Mouse (Mus musculus) hindbrain, embryonic 15.5 days (tissue): ENCODE data around the gene Mms19. TPM values are rescaled to one million over a fixed set of nuclear protein-coding genes. Genes with fewer than 3 reads are reported as not detected.

Source experiments
- ATAC-seq: fragments of 200-750 bp; cut with Nextera tagmentation; 2 replicates; pipeline ENCODE4 v1.8.0; 2017; ENCODE audit warnings: low read depth, moderate number of reproducible peaks, moderate TSS enrichment; ENCODE audit not compliant: low FRiP score
- H3K27ac ChIP-seq: fragments of 300-500 bp; sonication (generic); replicated peaks from 2 replicates; pipeline ENCODE4 v1.5.1; 2015; ENCODE audit warnings: mild to moderate bottlenecking, inconsistent platforms
- H3K27me3 ChIP-seq: fragments of 300-500 bp; sonication (generic); 2 replicates; pipeline ENCODE4 v1.6.1; 2015; ENCODE audit warnings: control low read depth, inconsistent platforms
- H3K36me3 ChIP-seq: fragments of 300-500 bp; sonication (generic); 2 replicates; pipeline ENCODE4 v1.6.1; 2015; ENCODE audit warnings: control low read depth, inconsistent platforms
- H3K4me1 ChIP-seq: fragments of 300-500 bp; sonication (generic); replicated peaks from 2 replicates; pipeline ENCODE4 v1.6.1; 2015; ENCODE audit warnings: control low read depth, inconsistent platforms
- H3K4me2 ChIP-seq: fragments of 300-500 bp; sonication (generic); 2 replicates; pipeline ENCODE4 v1.6.1; 2015; ENCODE audit warnings: moderate library complexity, mild to moderate bottlenecking, inconsistent platforms
- H3K4me3 ChIP-seq: fragments of 300-500 bp; sonication (generic); 2 replicates; pipeline ENCODE4 v1.5.1; 2015; ENCODE audit warnings: mild to moderate bottlenecking, inconsistent platforms
- H3K9ac ChIP-seq: fragments of 300-500 bp; sonication (generic); 2 replicates; pipeline ENCODE4 v1.6.1; 2015; ENCODE audit warnings: inconsistent platforms
- H3K9me3 ChIP-seq: fragments of 300-500 bp; sonication (generic); 2 replicates; pipeline ENCODE4 v1.6.1; 2016; ENCODE audit warnings: control low read depth, inconsistent platforms
- WGBS: fragments of 180-500 bp; shearing (Covaris S2); methylation state at CpG from one replicate; pipeline ENCODE4 v1.1.7; 2015; 5-methylcytosine and 5-hydroxymethylcytosine counted together
- polyA plus RNA-seq: library from polyadenylated mRNA; unstranded; fragments of >200 nt; fragmentation: Nextera tagmentation; extraction: Ambion mirVana; gene quantifications from 2 replicates; pipeline ENCODE4 v1.2.1, GENCODE M21; 2015

The Mms19 gene
- 31.3 and 33.4 TPM in 2 replicates for polyA plus RNA-seq

DNA sequence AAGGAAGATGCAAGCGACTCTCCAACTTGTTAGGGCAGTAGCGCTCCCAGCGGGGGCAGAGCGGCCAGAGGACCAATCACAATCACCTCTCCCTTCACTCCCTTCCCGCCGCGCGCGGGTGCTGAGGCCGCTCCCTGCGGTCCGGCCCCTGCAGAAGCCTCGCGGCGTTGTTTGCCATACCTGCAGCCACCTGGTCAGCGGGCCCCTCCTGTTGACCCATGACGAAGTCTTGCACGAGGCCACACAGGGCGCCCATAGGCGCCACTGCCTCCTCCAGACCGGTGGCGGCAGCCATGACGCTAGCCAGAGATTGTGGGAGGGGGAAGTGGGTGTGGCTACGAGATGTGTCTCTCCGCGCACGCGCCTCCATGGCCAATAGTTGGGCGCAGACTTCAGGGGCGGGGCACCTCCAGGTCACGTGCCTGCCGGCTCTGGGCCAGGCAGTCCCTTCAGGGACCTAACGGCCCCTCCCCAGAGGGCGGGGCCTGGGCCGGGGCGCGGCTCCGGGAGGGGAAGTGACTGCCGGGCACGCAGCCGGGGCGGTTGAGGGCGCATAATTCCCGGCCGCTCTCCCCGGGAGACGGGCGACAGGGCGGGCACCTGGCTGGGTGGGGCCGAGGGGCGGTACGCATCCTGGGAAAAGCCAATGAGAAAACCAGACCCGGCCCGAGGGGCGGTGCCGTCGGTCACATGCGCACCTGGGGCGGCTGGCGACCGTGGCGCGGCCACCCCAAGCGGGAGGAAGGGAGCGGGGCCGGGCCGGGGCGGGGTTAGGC is at the start of gene Mms19:
Mms19 (minus strand) TSS at position 339 of the 776 bp plus-strand sequence.
- WGBS: under 1% methylated on average over 50 of the region's 68 CpGs
- Histone ChIP-seq H3K4me2 (peak within 1 kb of the TSS; percentile 96), H3K4me1 (peaks cover 16% of the 10 kb centered on the region), H3K36me3 (no peaks in the 10 kb centered on the region), H3K9ac (peak within 1 kb of the TSS; percentile 75), H3K27me3 (peaks cover 7% of the 10 kb centered on the region; the same call in 1 of the 2 replicates), H3K9me3 (no peaks in the 10 kb centered on the region), H3K27ac (peak within 1 kb of the TSS; percentile 87), H3K4me3 (peak within 1 kb of the TSS; percentile 82)
- ATAC-seq: peak; percentile 95

DNA sequence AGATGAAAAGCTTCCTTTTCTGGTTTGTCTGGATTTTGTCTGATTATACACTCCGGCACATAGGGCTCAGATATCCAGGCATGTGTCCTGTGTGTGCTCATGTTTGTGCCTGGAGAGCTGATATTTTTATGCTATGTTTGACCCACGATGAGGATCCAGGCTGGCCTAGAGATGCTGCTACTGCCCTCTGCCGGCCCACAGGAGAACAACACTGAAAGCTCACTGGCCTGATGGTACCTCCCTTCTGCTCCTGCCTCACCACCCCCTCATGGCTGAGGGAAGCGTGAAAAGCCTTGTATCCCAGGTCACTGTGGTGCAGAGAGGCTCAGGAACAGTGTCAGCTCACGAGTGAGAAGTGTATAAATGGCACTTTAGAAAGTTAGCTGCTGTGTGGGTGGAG is 45.2 kb upstream of the Mms19 start:
- H3K27ac ChIP-seq: no peak overlapping the region
- peak; percentile 51; the same call in 1 of the 2 replicates for ATAC-seq
- no peaks in the 10 kb centered on the region for H3K27me3 ChIP-seq
- 12% methylated on average over 5 of the region's 5 CpGs for whole genome bisulfite sequencing
- H3K4me3 ChIP-seq: no peak overlapping the region
- H3K4me1 ChIP-seq: no peaks in the 10 kb centered on the region
- no peak overlapping the region for H3K9ac ChIP-seq
- H3K36me3 ChIP-seq: no peaks in the 10 kb centered on the region
- no peak overlapping the region for H3K4me2 ChIP-seq
- no peaks in the 10 kb centered on the region for H3K9me3 ChIP-seq

DNA sequence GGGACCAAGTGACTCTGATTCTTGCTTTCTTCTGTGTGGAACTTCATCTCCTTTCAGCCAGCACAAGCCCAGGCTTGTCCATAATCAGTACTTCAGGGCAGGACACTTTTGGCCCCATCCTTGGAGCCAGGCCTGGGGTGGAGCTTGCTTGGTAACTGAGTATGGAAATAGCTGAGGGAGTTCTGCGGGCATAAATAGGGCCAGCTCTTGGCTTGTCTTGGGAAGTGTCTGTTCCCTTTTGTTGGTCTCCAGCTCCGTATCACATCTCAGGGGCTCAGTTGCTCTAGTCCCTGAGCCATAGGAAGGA is 41.5 kb upstream of the Mms19 start:
- no peak overlapping the region for H3K4me2 ChIP-seq
- H3K9me3 ChIP-seq: no peaks in the 10 kb centered on the region
- ATAC-seq: no peak
- no peak overlapping the region for H3K4me3 ChIP-seq
- H3K27me3 ChIP-seq: no peaks in the 10 kb centered on the region
- peaks cover 3% of the 10 kb centered on the region; the same call in 1 of the 2 replicates for H3K4me1 ChIP-seq
- H3K36me3 ChIP-seq: no peaks in the 10 kb centered on the region
- H3K27ac ChIP-seq: no peak overlapping the region
- no peak overlapping the region for H3K9ac ChIP-seq
- WGBS: 73% methylated on average over 2 of the region's 2 CpGs

DNA sequence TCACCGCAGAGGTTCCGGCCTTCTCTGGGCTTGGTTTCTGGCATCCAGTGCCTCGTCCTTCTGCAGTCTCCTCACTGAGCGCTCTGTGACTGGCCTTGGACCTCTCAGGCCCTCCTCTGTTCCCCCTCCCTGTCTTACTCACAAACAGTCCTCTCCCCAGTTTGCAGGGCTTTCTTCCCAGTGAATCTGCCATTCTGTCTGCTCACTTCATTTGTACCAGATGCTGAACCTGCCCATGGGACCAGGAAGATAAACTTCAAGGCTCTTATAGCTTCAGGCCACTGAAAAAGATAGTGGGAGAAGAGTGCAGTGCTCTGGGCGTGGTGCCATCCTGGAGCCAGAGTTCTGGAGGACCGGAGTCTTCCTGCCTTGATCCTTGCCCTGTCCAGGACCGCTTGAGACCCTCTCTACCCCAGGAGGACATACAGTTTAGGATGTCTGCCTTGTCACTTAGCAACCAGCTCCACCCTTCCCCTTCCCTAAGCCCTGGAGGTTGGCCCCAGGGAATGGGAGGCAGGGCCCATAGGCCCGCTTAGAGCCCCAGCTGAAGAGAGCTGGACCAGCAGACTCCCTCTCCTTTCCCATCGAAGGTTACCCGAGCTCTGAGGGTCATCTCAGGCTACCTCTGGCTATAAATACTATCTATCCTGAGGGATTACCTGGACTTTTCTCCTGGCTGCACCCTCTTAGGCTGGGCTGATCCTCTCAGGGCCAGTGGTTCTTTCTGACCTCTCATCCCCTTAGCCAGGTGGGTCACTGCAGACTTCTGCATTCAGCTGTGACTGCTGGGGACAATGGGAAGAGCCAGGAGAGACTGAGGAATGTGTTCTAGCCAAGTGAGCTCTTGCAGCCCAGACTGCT is 41.0 kb upstream of the Mms19 start:
- Histone ChIP-seq H3K27ac (0 out of 2 replicates have a peak overlapping the region, but pooled peaks have one; percentile 3), H3K4me1 (peaks cover 9% of the 10 kb centered on the region; the same call in 1 of the 2 replicates), H3K4me2 (no peak overlapping the region), H3K9me3 (no peaks in the 10 kb centered on the region), H3K4me3 (no peak overlapping the region), H3K36me3 (no peaks in the 10 kb centered on the region), H3K27me3 (no peaks in the 10 kb centered on the region), H3K9ac (no peak overlapping the region)
- 62% methylated on average over 10 of the region's 10 CpGs for WGBS
- no peak for ATAC-seq

DNA sequence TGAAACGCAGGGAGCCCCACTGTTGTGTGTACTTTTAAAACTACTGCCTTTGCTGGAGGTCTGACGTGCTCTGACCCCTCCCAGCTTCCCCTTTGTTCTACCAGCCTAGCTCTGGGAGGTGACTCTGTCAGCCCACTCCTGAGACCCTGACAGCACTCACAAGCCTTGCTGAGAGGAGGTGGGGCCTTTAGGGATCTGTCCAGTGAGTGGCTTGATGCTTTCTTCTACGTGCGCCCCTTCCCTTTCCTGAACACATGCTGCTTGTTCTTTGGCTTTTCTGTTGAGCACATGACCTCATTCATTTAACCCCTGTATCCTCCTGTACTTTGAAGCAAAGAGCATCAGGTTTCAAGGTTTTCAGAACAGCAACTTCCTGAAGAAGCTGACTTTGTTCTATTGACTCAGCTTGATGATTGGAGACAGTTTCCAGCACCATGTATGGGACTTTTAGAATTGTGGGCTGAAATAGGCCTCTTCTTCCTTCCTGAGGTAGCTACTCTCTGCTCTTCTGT is 38.1 kb upstream of the Mms19 start:
- no peaks in the 10 kb centered on the region for H3K9me3 ChIP-seq
- no peak overlapping the region for H3K27ac ChIP-seq
- H3K4me1 ChIP-seq: peaks cover 11% of the 10 kb centered on the region; the same call in 1 of the 2 replicates
- no peak overlapping the region for H3K9ac ChIP-seq
- H3K27me3 ChIP-seq: no peaks in the 10 kb centered on the region
- no peak for ATAC-seq
- no peak overlapping the region for H3K4me2 ChIP-seq
- 52% methylated on average over 4 of the region's 4 CpGs for WGBS
- no peaks in the 10 kb centered on the region for H3K36me3 ChIP-seq
- H3K4me3 ChIP-seq: no peak overlapping the region

DNA sequence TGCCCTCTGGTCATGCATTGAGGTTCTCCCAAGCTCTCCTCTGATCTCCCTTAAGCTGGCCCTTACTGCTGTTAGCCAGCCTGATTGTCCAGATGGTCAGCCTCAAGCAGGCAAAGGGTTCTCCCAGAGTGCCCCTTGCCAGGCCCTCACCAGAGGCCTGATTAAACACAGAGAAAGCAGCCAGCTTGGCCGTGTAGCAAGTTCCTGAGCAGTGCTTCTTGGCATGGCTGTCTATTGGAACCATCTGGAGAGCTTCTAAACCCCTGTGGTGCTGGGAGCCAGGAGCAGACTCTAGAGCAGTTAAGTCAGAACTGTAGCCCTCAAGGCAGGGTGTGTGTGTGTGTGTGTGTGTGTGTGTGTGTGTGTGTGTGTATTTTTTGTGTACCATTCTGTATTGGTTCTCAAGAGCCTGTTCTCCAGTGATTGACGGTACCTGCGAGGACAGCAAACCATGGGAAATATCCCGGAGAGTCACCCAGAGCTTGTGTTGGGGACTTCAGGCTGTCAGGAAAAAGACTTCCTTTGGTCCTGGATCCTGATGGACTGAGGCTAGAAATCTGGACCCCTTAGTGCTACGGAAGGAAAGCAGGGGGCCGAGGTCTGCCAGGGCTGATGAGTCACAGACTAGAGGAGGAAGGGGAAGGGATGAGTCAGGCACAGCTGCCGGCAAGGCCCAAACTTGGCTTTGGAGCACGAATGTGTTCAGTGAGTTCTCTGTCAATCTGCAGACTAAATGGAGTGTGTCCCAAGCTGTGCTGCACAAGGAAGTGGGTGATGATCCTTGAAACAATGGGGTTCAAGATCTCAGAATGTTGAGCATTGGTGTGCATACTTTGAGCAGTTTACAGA is 36.7 kb upstream of the Mms19 start:
- Histone ChIP-seq H3K9me3 (no peaks in the 10 kb centered on the region), H3K4me3 (no peak overlapping the region), H3K4me1 (peaks cover 11% of the 10 kb centered on the region; the same call in 1 of the 2 replicates), H3K4me2 (no peak overlapping the region), H3K36me3 (no peaks in the 10 kb centered on the region), H3K27me3 (no peaks in the 10 kb centered on the region), H3K9ac (no peak overlapping the region), H3K27ac (peak overlapping the region; percentile 61)
- WGBS: 63% methylated on average over 8 of the region's 8 CpGs
- ATAC-seq: 0 out of 2 replicates have a peak, but pooled peaks have one; percentile 20

DNA sequence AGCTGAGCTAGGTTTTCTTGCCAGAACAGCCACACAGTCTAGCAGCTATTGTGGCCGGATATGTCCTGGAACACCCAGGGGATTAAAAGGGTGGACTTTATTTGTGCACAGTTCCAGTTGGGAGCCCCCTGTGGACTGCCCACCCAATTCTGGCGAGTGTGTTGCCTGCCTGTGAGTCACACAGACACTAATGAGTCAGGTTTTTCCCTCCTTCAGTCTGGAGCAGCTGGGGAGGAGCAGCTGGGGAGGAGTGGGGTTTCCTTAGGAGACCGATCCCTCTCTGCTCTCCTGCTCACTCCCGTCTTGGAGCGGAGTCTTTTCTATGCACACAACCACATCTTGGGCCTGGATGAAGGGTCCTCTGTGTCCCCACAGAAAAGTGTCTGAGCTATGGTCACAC is 35.9 kb upstream of the Mms19 start:
- Histone ChIP-seq H3K27ac (peak overlapping the region; percentile 61), H3K9ac (no peak overlapping the region), H3K27me3 (no peaks in the 10 kb centered on the region), H3K36me3 (no peaks in the 10 kb centered on the region), H3K4me2 (no peak overlapping the region), H3K4me3 (no peak overlapping the region), H3K4me1 (peaks cover 11% of the 10 kb centered on the region; the same call in 1 of the 2 replicates), H3K9me3 (no peaks in the 10 kb centered on the region)
- no peak for ATAC-seq
- 61% methylated on average over 5 of the region's 5 CpGs for WGBS

DNA sequence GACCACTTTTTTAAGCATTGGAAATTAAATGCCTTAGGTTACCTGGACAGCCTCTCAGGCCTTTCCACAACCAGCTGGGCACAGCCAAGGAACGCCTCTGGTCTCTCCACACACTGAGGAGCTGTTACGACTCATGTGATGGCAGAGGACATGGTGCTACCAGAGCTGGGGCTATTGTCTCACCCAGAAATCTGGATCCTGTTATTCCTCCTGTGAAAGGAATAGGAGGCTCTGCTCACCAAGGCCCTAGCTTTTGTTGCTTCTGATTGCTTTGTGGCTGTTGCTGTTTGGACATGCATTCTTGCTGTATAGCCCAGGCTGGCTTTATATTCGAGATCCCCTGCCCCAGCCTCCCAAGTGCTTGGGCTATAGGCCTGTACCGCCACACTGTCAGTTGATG is 35.3 kb upstream of the Mms19 start:
- Histone ChIP-seq H3K27ac (peak overlapping the region; percentile 45), H3K27me3 (no peaks in the 10 kb centered on the region), H3K36me3 (no peaks in the 10 kb centered on the region), H3K9ac (no peak overlapping the region), H3K4me3 (no peak overlapping the region), H3K9me3 (no peaks in the 10 kb centered on the region), H3K4me1 (peaks cover 11% of the 10 kb centered on the region; the same call in 1 of the 2 replicates), H3K4me2 (no peak overlapping the region)
- 69% methylated on average over 4 of the region's 4 CpGs for WGBS
- no peak for ATAC-seq

DNA sequence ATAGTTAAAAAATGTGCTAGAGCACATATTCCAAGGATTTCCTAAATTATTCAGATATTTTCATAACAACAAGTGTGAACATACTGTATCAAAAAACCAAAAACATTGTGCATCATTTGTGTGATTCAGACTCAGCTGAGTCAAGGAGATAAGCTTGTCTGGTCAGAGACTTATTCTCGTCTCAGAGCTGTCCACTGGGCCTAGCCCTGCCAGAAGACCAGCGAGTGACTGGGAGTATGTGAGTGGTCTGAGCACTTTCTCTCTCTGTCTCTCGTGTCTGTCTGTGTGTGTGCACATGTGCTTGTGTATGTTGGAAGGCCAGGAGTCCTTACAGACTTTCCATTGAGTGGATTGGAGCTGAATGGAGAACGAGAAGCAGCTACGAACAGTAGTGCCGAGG is 34.0 kb upstream of the Mms19 start:
- no peak for ATAC-seq
- 88% methylated on average over 6 of the region's 6 CpGs for WGBS
- Histone ChIP-seq H3K9ac (no peak overlapping the region), H3K36me3 (no peaks in the 10 kb centered on the region), H3K4me2 (no peak overlapping the region), H3K27me3 (no peaks in the 10 kb centered on the region), H3K4me1 (peaks cover 11% of the 10 kb centered on the region; the same call in 1 of the 2 replicates), H3K27ac (no peak overlapping the region), H3K9me3 (no peaks in the 10 kb centered on the region), H3K4me3 (no peak overlapping the region)

DNA sequence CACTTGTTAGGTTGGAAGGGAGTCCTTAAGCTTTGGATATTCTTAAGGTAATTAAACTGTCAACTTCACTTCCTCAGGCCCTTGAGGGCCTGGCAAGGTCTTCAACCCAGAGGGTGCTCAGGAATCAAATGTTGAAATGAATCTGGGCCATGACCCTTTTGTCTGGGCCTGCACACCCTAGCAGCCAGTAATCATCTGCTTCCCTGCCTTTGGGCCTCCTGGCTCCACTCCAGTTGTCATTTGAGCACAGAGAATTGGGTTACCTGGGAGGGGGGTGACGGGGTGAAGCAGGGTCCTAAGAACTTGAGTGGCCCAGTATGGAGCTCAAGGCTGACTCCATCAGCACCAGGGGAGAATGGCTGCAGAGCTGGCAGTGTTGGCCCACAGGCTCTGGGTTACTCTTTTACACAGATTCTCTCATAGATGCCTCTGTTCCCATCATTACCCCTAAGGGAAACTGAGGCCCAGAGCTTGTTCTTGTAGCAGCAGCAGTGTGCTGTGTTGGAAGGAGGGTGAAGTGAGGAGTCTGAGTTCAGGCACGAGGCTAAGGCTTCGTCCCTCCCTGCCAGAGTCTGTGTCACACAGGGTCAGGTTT is 33.4 kb upstream of the Mms19 start:
- WGBS: 83% methylated on average over 3 of the region's 3 CpGs
- Histone ChIP-seq H3K9me3 (no peaks in the 10 kb centered on the region), H3K4me2 (no peak overlapping the region), H3K27ac (no peak overlapping the region), H3K36me3 (no peaks in the 10 kb centered on the region), H3K9ac (no peak overlapping the region), H3K4me3 (no peak overlapping the region), H3K27me3 (no peaks in the 10 kb centered on the region), H3K4me1 (peaks cover 11% of the 10 kb centered on the region; the same call in 1 of the 2 replicates)
- ATAC-seq: no peak

DNA sequence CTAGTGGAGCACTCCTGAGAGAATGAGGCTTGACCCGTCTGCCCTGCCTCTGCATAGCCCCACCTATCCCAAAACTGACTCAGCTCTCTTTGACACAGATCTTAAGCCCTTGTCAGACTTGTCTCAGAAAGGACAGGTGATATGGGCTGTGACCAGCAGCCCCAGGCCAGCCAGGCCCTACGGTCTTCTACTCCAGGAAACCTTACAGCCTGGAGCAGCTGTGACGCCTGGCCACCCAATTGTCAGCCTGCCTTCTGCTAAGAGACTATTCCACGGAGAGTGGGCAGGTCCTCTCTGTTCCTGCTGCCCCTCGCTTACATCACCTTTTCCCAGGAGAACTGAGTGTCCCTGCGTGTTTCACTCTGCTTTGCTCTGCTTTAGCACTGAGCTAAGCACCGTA is 30.2 kb upstream of the Mms19 start:
- 87% methylated on average over 7 of the region's 7 CpGs for WGBS
- H3K9ac ChIP-seq: no peak overlapping the region

More for the DNA sequence above, 30.2 kb upstream of the Mms19 start:
- H3K4me3 ChIP-seq: no peak overlapping the region
- H3K27ac ChIP-seq: no peak overlapping the region
- H3K27me3 ChIP-seq: no peaks in the 10 kb centered on the region
- H3K4me1 ChIP-seq: no peaks in the 10 kb centered on the region
- ATAC-seq: no peak
- H3K9me3 ChIP-seq: no peaks in the 10 kb centered on the region
- H3K36me3 ChIP-seq: no peaks in the 10 kb centered on the region
- H3K4me2 ChIP-seq: no peak overlapping the region
